Mouse (Mus musculus): ENCODE data around the gene Srr.

Srr gene

DNA sequence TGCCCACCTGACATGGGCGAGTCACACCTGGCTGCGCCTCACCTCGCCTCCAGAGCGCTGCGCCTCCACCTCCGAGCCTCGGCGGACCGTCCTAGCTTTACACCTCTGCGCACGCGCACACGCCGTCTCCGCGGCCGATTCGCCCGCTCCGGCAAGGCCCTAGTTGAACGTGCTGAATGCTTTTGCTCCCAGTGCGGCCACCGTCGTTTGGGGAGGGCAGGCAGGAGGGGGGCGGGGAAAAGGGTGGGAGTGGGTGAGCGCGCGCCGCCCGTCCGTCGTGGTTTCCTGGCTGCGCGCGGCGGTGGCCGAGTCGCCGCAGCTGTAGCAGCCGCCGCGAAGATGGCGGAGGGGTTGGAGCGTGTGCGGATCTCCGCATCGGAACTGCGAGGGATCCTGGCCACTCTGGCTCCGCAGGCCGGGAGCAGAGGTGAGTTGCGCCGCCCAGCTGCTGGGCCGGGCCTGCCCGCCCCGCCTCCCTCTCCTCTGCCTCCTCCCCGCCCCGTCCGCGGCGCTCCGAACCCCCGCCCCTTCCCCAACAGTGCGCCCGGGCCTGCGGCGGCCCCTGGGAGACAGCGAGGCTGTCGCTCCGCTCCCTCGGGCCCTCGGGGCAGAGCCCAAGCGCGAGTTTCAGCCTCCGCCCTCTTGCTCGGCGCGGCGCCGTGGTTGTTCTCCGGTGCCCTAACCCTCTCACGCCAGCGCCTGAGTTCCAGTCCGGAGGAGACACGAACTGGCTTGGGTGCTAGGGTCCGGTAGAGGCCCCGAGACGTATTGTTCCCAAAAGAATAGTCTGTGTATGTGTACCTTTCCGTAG is at the start of gene Srr, which contains the start of gene Smg6:
Gene Srr, minus strand, starts transcription at position 372 of the 811 bp plus-strand sequence.
Gene Smg6, plus strand, starts transcription at position 247 of the 811 bp plus-strand sequence.
- peak; percentile 88 for DNase-seq (ENCODE audit: low spot score)

DNA sequence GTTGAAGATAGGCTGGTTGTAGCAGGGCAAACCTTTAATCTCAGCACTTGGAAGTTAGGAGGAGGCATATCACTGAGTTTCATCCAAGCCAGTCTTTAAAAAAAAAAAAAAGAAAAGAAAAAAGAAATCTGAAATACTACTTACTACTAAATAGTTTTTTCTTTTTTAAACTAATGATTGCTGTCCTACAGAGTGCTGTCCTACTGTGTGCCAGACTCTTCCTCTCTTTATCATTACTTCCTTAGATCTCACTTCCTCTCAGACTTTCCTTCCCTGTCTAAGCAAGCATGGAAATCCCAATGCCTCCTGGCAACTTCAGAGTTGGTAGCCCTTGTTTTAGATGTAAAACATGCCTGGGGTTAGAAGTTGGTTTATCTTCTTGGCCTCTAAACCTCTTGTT is 48.9 kb upstream of the Srr start:
- DNase-seq (ENCODE audit: low spot score) = no peak

DNA sequence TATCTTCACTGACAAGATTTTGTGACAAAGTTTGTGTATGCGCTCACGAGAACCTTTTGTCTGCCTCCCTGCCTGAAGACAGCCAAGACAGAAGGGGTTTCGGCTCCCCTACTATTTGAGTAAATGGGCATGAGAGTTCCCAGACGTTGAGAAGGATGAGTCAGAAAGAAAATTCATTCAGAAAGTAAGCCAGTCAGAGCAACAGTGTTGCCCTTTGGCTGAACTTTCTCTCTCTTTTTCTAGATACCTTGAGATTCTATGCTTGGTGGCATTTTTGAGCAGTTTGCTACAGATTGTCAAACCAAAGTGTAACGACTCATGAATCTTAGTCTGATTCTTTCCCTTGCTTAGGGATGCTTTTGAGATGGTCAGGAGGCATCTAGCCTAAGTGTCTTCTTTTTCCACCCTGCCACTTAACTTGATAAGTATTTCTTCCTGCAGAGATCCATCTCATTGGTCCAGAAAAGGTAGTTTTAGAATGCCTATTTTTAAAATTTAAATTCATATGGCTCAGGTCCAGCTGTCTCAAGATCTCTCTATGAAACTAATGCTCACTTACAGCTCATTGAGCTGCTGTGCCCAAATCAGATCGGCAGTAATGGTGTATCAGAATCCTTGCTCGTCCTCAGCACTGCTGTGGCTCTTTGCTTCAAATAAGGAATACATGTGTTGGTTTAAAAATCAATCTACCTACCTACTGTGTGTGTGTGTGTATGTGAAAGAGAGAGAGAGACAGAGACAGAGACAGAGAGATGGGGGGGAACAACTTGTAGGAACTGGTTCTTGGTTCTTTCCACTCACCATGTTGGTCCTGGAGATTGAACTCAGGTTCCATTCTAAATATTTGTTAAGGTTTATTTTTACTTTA is 47.8 kb upstream of the Srr start:
- no peak for DNase-seq (ENCODE audit: low spot score)

DNA sequence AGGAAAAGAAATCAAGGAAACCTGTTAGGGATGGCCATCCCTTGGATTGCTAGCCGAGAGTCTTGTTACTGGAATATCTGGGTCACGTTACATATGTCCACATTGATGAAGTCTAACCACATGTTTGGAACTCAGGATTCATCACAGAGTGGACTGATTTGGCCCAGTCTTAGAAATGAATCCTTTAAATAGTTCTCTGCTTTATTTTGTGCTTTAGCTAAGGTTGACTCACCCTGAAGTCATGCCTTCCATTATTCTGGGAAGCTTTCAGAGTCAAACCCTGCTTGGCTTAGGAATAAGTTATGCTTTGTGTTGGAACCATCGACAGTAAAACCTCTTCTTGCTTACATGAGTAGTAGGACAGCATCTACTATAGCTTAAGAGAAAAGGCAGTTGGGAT is 39.8 kb upstream of the Srr start:
- DNase-seq (ENCODE audit: low spot score) = no peak

DNA sequence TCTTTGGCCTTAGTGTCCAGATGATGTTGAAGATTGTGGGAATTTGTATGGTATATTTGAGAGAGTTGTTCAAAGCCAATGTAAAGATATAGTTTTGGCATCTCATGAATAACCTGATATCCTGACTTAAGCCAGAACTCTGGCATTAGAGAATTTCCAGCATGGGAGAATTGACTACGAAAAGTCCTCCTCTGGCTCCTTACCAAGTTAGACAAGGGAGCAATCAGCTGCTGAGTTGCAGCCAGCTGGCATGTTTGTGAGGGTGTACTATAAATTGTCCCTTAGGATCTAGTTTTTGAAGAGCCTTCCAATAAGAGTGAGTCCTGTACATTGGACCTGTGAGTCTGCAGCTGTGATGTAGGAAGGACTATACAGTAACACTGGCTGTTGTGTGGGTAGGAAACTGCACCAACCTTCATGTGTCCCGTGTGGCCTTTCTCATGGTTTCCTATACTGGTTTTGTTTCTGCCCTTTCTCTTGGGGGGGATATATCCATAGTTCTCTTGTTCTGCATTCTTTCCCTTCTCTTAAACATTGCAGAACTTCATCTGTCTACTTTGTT is 37.2 kb upstream of the Srr start:
- no peak for DNase-seq (ENCODE audit: low spot score)

DNA sequence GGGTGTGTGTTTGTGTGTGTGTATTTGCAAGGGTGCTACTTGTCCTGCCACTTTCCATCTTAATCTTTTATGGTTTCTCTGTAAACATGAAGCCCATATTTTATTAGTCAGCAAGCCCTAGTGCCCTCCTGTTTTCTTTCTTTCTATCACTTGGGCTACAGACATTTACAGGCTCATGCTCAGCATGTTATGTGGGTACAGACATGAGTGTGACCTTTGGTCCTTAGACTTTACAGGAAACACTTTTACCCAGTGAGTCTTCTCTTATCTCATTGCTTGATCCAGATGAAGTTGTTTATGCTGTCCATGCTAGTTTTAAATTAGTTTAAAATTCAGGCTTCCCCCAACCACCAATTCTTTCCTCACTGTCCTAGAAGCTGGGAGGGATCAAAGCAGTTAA is 36.2 kb upstream of the Srr start:
- no peak for DNase-seq (ENCODE audit: low spot score)

DNA sequence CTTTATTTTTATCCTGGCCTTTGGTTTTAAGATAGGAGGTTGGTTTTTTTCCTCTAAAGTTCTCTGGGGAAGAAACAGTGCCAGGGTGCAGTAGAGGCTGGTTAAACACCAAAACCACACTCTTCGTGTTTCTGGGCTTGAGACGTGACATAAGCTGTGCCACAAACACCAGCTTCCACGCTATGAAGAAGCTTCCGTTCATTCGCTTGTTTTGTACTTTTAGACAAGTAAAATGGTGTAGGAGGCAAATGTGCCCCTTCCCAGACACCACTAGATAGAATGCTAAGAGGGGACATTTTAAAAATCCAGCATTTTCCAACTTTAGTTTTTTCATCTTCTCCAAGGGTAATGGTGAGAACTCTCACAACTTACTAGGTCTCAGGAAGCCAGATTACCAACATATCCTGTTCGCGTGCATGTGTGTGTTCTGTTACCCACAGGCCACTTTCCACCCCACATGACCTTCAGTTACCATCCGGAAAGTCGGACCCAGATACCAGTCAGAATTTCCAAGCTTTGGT is 34.3 kb upstream of the Srr start:
- DNase-seq (ENCODE audit: low spot score) = no peak

DNA sequence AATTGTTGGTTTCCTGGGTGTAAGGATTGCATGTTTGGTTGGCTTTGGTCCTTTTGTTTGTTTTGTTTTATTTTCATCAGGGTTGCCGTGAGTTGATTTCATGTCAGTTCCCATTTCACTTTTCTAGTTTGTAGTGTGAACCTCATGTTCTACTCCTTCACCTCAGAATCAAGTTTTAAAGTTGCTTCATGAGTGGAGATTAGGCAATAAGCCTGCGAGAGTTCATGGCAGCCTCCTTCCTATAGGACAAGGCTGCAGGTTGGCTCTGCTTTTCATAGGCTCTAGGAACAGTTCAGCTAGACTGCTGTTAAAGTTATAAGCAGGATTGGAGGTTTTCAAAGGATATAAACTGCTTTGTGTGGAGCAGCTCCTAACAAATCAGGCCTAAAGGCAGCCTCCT is 33.8 kb upstream of the Srr start:
- DNase-seq (ENCODE audit: low spot score) = no peak

DNA sequence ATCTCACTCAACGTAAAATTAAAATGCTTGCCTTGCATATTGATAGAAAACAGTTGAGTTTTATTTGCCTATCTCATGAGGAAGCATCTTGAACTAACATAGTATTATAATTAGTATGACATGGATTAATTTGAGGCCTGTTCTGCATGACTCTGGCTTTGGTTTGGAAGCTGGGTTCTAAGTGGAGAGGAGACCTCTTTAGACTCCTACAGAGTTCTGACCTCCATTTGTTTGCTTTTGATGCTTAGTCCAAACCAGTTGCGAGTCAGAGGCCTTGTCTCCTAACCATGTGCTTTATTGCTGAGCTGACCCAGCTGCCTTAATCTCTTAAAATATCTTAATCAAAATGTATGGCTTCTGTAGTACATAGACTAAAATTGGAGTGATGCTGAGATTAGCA is 31.9 kb upstream of the Srr start:
- DNase-seq (ENCODE audit: low spot score) = no peak

DNA sequence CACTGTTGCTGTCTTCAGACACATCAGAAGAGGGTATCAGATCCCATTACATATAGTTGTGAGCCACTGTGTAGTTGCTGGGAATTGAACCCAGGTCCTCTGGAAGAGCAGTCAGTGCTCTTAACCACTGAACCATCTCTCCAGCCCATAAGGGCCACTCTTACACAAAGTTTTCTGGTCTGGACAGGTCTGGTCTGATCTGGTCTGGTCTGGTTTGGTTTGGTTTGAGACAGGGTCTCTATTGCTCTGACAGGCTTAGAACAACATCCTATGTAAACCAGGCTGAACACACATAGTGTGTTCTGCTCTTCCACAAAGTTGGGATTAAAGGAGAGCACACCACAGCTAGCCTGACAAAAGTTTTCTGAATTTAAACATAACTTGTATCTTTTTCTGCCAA is 30.3 kb upstream of the Srr start:
- no peak for DNase-seq (ENCODE audit: low spot score)

DNA sequence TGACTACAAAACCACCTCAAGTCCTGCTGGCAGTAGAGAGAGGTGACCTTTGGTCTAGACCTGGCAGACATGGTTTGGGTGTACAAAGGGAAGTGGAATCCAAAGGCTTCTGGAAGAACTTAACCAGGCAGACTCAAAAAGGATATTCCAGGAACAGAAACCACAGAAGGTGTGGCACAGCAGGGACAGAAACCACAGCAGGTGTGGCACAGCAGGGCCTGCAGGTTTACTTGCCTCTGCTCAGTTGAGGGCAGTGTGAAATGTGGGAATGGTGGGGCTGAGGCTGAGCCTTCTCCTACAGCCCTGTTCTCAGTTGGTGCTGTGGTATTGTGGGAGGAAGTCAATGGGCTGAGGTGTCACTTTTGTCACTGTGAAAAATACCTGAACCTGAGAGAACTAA is 29.2 kb upstream of the Srr start:
- no peak for DNase-seq (ENCODE audit: low spot score)

DNA sequence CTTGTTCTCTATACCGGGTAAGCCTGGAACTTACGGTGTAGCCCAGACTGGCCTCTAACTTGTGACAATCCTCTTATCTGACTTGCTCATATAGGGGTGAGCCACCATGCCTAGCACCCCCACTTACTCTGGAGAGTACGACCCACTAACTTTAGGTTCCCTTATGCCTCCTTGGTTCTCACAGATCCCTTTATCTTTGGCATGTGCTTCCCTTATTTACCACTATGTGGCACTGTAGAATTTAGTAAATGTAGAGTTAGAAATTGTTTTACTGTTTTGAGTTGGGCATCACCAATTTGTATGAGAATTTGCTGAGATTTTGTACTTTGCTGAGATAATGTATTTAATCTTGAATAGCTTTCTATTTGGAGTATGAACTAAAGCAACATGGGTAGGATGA is 20.6 kb upstream of the Srr start:
- no peak for DNase-seq (ENCODE audit: low spot score)

DNA sequence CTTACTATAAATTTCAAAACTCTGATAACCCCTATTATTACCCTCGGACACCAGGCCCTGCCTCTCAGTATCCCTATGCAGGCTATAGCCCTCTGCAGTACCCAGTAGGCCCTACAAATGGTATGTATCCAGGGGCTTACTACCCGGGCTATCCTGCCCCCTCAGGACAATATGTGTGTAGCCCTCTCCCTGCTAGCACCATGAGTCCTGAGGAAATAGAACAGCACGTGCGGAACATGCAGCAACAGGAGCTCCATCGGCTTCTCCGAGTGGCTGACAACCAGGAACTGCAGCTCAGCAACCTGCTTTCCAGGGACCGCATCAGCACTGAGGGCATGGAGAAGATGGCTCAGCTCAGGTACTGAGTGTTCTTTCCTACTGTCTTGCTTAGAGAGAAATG is 4.6 kb upstream of the Srr start:
- no peak for DNase-seq (ENCODE audit: low spot score)

DNA sequence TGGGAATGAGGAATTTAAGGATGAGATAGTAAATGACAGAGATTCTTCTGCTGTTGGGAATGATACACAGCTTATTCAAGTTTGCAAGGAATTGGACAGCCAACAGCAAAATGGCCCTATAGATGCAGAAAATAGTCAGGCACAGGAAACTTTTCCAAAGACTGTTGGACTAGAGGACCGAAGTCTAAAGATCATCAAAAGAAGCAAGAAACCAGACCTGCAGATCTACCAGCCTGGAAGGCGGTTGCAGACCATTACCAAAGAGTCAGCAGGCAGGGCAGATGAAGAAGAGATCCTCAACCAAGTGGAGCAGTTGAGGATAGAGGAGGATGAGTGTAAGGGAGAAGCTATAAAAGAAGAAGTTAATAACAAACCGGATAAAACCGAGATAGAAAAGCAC is 3.4 kb upstream of the Srr start:
- no peak for DNase-seq (ENCODE audit: low spot score)

DNA sequence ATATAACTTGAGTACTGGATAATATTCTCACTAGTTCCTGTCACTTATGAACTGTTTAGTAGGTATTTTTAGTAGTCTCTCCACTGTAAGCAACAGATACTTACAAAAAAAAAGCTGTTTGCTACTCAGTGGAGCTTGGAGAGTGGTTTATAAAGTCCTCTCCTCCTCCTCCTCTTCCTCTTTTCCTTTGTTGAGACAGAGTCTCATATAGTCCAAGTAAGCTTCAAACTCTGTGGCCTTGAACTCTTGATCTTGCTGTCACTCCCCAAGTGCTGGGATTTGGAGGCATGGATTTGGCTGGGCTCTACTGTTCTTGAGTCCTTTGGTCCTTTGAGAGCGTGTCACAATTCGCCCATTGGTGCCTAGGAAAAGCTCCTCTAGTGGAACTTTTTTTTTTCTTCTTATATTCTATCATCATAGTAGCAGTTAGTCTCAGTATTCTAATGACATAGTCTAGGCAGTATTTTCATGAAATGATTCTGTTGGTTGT is 1.5 kb upstream of the Srr start:
- no peak for DNase-seq (ENCODE audit: low spot score)

DNA sequence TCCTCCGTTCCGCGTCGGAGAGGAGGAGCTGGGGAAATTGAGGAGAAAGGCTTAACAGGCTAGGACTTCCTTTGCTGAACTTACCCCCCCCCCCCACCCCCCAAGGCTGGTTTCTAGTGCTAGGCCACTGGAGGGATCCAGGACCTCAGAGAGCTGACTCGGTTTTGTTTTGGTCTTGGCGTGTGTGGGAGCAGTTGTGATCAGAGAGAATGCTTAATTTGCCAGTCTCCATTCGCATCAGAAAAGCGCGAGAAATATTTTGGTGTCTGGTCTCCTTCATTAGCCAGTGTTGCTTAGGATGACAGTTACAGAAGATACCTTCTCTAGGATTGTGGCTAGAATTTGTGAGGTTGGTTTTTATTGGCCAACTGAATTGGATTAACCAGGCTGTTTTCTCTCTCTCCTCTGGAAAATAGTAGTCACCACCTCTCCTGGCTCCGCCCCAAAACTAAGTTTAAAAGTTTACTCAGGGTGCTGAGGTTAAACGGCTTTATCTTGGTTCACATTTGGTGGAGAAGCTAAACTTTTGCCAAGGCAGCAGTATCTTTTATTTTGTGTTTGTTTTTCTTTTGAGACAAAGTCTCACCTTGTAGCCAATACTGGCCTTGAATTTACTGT is 749 bp upstream of the Srr start:
- no peak for DNase-seq (ENCODE audit: low spot score)

DNA sequence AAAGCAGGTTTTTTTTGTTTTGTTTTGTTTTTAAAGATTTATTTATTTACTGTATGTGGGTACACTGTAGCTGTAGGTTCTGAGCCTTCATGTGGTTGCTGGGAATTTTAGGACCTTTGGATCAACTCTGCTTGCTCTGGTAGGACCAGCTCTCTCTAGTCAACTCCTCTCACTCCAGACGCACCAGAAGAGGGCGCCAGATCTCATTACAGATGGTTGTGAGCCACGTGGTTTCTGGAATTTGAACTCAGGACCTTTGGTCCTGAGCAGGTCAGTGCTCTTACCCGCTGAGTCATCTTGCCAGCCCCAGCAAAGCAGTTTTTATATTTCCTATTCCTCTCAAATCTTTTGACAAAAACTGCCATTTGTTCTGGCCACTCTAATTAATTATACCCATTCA is 1.6 kb downstream of the Srr start:
- no peak for DNase-seq (ENCODE audit: low spot score)

DNA sequence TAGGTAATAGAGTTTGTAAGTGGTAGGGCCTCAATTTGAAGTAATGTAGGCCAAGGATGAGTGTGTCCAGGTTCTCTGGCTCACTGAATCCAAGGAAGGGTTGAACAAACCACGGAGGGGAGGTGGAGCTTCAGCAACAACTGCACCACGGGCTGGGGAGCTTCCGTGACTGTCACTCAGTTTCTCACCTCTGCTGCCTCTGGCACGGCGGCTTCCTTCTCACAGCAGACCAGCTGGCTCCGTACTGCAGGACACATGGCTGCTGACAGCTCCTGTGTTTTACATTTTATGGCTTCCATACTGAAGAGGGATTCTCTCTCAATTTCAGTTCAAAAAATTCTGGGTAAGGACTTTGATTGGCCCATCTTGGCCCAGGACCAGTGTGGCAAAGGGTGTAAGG is 6.5 kb downstream of the Srr start:
- no peak for DNase-seq (ENCODE audit: low spot score)

DNA sequence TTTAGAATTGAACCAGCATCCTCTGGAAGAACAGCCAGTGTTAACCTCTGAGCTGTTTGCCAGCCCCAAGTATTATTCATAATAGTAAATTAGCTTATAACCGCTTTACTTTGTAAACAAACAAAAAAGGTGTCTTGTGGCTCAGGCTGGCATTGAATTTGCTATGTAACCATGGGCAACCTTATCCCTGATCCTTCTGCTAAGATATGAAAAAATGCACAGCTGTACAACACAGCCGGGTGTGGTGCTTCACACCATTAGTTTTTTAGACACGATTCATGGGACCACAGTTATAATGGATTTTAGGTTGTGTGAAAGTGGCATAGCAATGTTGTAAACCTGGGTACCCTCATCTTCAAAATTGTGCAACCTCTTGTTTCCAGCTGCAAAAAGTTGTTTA is 13.3 kb downstream of the Srr start:
- DNase-seq (ENCODE audit: low spot score) = no peak

DNA sequence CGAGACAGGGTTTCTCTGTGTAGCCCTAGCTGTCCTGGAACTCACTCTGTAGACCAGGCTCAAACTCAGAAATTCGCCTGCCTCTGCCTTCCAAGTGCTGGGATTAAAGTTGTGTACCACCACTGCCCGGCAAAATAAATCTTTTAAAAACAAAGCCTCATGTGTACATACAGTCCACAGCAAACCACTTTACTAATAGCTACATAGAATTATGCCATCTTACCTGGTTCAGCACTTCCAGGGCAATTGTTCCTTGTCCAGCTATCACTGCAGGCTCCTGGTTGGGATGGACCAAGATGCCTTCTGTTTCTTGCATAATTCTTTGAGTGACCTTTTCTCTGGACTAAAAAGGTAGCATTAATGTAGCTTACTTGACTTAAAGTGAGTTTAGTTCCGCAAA is 15.8 kb downstream of the Srr start:
- no peak for DNase-seq (ENCODE audit: low spot score)

DNA sequence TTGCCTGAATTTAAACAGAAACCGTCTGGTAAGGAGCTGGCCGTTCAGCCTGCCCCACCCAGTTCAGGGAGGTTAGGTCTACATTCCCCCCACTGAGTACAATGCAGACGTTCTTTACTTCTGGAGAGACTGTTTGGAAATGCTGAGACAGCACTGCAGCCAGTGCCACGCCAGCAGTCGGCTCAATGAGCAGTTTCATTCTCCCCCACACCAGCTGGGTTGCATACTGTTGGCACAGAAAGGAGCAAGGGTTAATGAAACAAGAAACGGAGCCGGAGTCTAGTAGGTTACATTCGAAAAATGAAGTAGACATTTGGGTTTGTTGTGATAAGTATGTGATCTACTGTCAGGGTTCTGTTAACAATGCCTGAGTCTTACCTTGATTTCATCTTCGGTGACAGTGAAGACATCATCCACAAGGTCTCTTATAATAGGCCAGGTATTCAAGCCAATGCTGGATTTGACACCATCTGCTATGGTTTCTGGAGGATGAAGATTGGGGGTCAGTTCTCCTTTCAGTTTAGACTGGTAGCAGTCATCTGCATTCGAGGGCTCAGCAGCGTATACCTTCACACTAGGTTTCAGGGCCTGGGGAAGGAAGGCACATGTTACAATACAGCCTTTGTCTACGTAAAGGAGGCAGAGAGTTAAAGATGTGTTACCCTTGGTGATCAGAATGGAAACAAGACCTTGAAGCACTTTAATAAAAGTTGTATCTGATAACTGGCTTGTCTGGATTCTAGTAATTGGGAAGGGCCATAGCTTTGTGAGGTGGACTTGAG is 16.9 kb downstream of the Srr start:
- DNase-seq (ENCODE audit: low spot score) = no peak
